Mouse (Mus musculus): ENCODE data around the gene Acsl6. TPM values are rescaled to one million over a fixed set of nuclear protein-coding genes. Genes with fewer than 3 reads are reported as not detected.

Gene Acsl6
- polyA plus RNA-seq (2015; fragmentation: Nextera tagmentation; extraction: Ambion mirVana): 3.5 and 3.6 TPM in 2 replicates

GRCm38 (mm10) chr11:54303728-54304470 is at the start of gene Acsl6:
Acsl6 (plus strand) TSS chr11:54303798.

GRCm38 (mm10) chr11:54267177-54267576 is 36.4 kb upstream of the Acsl6 start, which contains the start of gene Il3:
Il3 (minus strand) TSS chr11:54267277.

Other genes with a start within 250 kb of the Acsl6 start
- 52.2 and 56.4 TPM in 2 replicates for gene Pdlim4, start 234.8 kb upstream of the Acsl6 start, polyA plus RNA-seq (2015; fragmentation: Nextera tagmentation; extraction: Ambion mirVana)
- 25.8 and 26.3 TPM in 2 replicates for gene P4ha2, start 203.7 kb upstream of the Acsl6 start, polyA plus RNA-seq (2015; fragmentation: Nextera tagmentation; extraction: Ambion mirVana)
- gene Csf2, start 54.1 kb upstream of the Acsl6 start, polyA plus RNA-seq (2015; fragmentation: Nextera tagmentation; extraction: Ambion mirVana): 0.17 TPM in 1 of 2 replicates, not detected in the other
- gene Il3, start 36.5 kb upstream of the Acsl6 start, polyA plus RNA-seq (2015; fragmentation: Nextera tagmentation; extraction: Ambion mirVana): not detected in 2 replicates
- 0.18 TPM in 1 of 2 replicates, not detected in the other for gene Meikin, start 66.9 kb downstream of the Acsl6 start, polyA plus RNA-seq (2015; fragmentation: Nextera tagmentation; extraction: Ambion mirVana)
- 7.0 and 8.8 TPM in 2 replicates for gene Fnip1, start 134.4 kb downstream of the Acsl6 start, polyA plus RNA-seq (2015; fragmentation: Nextera tagmentation; extraction: Ambion mirVana)
- 23.3 and 25.6 TPM in 2 replicates for gene Rapgef6, start 219.0 kb downstream of the Acsl6 start, polyA plus RNA-seq (2015; fragmentation: Nextera tagmentation; extraction: Ambion mirVana)